Mouse (Mus musculus): ENCODE measurements at regions not wholly inside any gene's neighbourhood (a gene's known extent, or its start where the extent isn't known, plus 50 kb on each side); places are given as distances from the start of the nearest gene placed in this dataset.

- no peak for DNase-seq (ENCODE audit: low spot score in 2 of 2)
Observed at GRCm38 (mm10) chr12:71370091-71370490, 60.4 kb downstream of the Dact1 start.

GRCm38 (mm10) chr12:71371948-71372347 lies 62.3 kb downstream of the Dact1 start:
- DNase-seq (ENCODE audit: low spot score in 2 of 2) = peak in 1 of 2 experiments; percentile 29

DNA sequence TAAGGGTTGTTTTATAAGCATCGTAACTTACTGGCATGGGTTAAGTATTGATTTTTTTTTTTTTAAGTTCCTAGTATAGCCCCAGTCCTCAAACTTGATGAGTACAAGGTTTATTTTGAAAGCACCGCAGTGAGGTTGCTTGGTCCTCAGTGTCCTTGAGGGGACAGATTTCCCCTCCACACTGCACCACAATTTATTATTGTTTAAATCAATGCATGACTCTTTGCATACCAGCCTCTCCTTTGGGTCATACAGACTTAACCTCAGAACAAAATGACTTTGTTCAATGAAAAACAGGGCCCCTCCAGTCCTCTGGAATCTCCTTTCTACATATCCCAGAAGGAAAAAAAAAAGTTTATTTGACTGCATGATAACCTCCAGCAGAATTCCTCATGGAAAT lies 63.9 kb downstream of the Dact1 start:
- no peak for DNase-seq (ENCODE audit: low spot score in 2 of 2)

DNA sequence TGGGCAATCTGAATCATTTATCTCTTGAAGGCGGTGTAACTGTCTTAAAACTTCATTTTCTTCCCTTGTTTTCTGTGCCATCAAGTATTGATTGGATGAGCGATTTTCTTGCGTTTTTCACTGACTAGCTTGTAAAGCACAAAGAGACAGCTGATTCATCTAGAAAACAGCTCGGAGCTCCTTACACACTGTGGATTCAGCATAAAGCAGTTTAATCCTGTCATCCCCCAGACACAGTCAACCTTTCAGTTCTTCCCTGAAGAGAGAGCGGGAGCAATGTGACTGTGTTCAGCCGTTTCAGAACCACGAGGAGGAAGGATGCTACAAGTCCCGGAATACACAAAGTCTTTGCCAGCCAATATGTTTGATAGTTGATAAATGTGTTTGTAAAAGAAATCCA lies 66.8 kb downstream of the Dact1 start:
- peak in 1 of 2 experiments; percentile 16 for DNase-seq (ENCODE audit: low spot score in 2 of 2)

- no peak for DNase-seq (ENCODE audit: low spot score in 2 of 2)
Observed at GRCm38 (mm10) chr12:71376966-71377365, 67.3 kb downstream of the Dact1 start.

DNA sequence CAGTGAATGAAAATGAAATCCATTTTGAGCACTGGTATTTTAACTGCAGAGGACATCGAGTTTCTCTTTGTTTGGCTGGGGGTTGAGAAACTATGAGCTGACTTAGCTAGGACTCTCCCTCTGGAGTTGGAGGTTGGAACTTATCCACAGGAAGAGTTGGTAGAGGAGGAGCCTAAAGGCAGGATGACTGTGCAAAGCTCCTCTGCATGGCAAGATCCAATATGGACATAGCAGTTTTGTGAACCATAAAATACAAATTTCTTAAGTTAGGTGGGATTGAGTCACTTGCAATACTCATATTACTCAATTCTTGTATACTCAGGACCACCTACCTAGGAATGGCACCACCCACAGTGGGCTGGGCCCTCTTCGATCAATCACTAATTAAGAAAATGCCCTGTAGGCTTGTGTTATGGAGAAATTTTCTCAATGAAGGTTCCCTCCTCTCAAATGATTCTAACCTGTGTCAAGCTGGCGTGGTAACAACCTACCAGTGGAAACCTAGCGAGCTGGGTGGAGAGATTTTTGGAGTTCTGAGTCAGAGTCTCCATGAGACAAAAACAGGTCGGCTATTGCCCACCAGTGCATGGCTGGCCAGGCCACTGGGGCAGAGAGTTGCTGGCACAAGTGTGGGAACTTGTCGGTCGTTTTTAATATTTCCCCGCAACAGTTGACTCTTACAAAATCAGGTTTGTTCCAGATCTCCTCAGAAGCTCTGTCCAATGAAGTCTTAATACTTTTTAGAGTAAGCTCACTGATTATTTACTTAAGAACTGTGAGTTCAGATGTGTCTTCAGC lies 70.1 kb downstream of the Dact1 start:
- no peak for DNase-seq (ENCODE audit: low spot score in 2 of 2)

DNA sequence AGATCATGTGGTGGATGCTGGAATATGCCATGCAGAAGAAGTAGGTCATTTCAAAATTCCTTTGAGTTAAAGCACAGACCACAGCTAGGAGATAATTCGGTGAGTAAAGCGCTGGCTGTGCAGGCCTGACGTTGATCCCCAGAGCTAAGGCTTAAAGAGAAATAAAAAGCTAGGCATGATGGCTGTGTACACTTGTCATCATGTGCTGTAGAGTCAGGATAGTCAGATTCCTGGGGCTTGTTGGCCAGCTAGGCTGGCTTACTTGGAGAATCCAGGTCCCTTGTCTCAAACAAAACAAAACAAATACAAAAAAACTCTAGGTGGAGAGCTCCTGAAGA lies 70.7 kb downstream of the Dact1 start:
- no peak for DNase-seq (ENCODE audit: low spot score in 2 of 2)

DNA sequence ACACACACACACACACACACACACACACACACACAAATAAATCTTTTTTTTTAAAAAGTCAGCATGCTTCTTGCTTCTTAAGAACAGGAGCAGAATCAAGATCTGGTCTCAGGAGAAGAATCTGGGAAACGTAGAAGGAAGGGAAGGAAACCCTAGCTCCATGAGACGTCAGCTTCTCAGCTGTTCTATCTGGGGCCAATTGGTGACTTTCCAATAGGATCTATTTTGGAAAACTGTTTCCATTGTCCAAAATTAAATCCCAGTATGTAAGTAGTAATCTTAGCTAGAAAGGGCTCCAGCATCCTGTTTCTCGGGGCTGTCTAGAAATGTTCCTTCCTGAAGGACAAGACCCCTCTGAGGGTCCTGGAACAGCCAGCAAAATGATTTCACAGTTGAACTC lies 76.6 kb downstream of the Dact1 start:
- DNase-seq (ENCODE audit: low spot score in 2 of 2) = no peak

GRCm38 (mm10) chr12:71391481-71391880 lies 81.8 kb downstream of the Dact1 start:
- DNase-seq (ENCODE audit: low spot score in 2 of 2) = no peak

DNA sequence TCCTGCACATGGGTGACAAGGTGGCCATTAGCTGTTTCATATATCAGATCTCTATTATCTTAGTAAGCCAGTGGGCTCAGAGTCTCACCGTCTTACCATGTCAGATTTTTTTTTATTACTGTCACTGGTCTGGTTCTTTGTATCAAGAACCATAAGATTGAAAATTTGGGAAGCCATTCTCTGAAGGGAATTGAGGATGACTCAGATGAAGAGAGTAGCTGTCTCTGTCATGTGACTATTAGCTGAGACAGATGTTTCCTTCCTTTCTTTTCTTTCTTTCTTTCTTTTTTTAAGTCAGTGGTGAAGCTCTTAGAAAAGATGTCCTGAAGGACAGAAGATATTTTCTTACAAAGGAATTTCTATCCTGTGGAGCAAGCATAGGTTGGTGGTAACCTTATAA lies 84.1 kb downstream of the Dact1 start:
- DNase-seq (ENCODE audit: low spot score in 2 of 2) = no peak

DNA sequence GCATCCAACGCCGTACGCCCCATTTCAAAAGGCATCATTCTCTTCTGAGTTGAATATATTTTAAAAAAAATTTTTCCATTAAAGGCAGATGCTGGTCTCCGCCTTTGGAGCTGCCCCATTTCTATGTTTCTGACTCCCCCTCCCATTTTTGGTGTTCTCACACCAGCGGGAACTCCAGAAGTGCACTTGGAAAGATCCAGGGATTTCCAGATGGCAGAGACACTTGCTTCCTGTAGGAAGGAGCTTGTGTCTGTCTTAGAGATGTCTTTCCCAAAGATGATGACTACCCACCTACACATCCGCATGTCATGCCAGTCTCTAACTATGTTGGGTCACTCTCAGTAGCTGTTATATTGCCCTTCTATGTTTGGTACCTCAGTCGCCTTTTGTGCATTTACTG lies 87.8 kb downstream of the Dact1 start:
- DNase-seq (ENCODE audit: low spot score in 2 of 2) = no peak

GRCm38 (mm10) chr12:71398701-71399100 lies 89.0 kb downstream of the Dact1 start:
- DNase-seq (ENCODE audit: low spot score in 2 of 2) = peak; percentile 13 to 38

DNA sequence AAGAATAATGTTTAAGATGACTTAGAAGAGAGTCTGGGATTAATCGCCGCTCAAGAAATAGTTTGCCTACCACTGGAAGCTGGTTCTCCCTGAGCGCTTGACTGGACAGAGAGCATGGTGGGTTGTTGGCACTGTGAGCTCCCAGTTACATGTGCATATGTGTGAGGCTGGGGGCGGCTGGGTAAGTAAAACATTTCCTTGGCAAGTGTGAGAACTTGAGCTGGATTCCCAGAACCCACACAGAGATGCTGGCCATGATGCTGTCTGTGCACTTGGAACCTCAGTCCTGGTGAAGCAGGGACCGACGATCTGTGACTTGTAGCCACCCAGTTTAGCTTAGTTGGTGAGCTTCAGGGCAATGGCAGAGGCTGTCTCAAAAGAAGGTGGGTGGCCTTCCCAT lies 90.5 kb downstream of the Dact1 start:
- no peak for DNase-seq (ENCODE audit: low spot score in 2 of 2)

GRCm38 (mm10) chr12:71401621-71402416 lies 92.1 kb downstream of the Dact1 start:
- no peak for DNase-seq (ENCODE audit: low spot score in 2 of 2)

DNA sequence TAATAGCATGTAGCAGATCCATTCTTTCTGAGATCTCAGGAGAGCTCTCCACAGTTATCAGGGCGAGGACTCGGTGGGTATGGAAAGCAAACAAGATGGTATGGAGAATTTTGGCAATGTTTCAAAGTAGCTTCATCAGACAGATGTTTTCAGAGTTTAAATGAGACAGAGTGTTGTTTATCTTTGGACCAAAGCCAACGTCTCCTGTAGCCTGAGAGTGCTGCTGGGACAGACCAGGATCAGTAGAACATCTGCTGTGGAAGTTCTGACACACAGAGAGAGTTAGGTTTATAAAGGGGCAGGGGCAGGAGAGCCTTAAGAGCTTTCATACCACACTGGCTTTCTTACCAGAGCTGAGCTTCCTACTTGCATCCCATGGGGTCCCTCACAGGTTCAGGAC lies 97.6 kb downstream of the Dact1 start:
- no peak for DNase-seq (ENCODE audit: low spot score in 2 of 2)

DNA sequence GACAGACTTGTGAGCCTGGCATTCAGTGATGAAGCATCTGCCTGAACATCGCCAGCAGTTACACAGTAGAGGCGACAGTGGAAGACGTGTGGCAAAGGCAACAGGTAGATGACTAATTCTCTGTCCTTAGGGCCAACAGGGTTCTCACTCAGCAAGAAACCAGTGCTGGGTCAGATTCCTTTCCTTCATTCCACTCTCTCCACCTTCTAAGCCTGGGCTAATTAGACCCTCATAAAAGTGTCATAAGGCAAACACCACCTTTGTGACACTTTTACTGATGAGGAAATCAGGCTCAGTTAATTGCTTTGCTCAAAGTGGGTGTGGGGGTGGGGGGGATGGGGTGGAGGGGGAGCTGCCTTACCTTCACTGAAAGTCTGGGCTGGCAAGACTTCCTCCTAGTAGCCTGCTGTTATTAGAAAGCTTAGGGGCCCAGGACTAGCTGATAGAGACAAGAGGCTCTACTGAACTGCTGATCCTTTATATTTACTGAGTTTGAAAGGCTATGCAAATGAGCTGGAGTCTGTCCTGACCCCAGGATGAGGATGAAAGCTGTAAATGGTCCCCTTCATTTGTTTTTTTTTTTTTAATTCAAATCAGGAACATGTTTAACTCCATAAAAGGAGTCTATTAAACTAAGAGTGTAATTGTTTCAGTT lies 98.8 kb downstream of the Dact1 start:
- no peak for DNase-seq (ENCODE audit: low spot score in 2 of 2)

DNA sequence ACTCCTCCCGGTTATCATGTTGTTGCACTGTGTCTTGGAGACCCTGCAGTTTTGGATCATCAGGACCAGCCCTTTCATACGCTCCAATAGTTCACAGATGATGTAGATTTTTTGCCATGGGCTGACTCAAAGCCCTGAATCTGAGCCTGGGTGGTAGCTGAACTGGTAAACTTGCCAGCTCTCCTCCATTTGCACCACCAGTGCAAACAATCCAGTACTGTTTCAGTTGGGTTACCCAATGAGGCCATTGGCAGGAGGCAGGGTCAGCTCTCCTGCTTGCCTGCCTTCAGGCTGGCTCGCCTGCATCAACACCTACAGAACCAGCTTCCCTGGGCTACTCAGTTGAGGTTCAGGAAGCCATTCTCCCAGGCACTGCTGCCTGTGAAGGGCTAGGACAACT lies 102.6 kb downstream of the Dact1 start:
- DNase-seq (ENCODE audit: low spot score in 2 of 2) = no peak

DNA sequence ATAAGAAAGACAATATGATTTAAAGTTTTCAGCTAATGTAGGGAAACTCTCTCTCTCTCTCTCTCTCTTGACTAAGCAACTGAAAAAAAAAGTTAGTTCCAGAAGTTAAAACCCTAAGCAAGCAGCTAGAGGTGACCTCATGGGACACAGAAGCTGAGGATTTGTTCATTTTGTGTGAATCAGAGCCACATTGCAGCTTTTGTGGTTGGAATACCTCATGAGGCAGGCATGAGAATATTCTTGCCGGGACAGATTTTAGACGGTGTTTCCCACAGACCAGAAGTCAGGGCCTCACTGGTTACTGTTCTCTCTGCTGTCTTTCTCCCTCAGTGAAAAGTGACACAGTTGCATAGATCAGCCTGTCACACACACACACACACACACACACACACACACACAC lies 107.3 kb downstream of the Dact1 start:
- DNase-seq (ENCODE audit: low spot score in 2 of 2) = no peak

- no peak for DNase-seq (ENCODE audit: low spot score in 2 of 2)
Observed at GRCm38 (mm10) chr12:71418186-71418585, 108.5 kb downstream of the Dact1 start.

DNA sequence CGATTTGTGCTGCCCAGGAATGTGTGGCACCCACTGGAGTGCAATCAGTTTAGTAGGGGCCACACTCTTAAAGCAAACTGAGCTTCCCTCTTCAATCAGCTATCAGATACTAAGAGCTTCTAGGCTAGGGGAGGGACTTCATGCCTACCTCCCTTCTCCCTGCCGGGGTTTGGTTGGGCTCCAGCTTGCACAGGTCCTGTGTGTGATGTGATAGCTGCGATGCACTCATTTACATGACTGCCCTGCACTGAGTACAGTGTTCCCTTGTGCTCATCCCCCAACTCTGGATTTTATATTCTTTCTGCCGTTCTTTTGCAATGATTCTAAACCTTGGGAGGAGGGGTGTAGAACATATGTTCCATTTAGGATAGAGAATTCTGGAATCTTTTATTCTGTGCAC lies 109.5 kb downstream of the Dact1 start:
- no peak for DNase-seq (ENCODE audit: low spot score in 2 of 2)

DNA sequence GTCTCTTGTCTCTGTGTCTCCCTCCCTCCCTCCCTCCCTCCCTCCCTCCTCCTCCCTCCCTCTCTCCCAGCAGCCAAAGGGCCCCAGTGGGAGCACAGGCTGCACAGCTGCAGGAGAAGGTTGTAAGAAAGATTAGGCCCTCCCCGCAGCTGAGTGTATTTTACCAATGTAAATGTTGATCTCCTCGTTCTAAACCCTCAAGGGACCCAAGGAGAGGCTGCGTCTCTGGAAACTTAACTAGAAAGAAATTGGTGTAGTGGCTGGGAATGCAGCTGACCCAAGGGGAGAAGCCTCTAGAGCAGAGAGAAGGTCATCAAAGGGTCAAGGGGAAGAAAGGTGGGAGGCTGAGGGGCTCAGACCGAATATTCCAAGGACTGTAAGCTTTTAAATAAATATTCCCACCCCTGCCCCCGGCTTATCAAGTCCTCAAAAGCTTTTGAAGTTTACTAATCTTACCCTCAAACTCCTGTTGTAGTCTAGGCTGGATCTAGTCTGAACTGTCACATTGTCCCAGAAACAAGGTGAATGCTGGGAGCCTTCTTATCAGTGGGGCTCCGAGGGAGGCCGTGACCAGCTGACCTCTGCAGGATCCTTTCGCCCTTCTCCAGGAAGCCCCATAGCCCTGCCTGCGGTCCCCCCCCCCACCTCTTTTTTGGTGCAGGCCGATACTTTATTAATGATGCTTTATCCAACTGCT lies 116.5 kb downstream of the Dact1 start:
- no peak for DNase-seq (ENCODE audit: low spot score in 2 of 2)

DNA sequence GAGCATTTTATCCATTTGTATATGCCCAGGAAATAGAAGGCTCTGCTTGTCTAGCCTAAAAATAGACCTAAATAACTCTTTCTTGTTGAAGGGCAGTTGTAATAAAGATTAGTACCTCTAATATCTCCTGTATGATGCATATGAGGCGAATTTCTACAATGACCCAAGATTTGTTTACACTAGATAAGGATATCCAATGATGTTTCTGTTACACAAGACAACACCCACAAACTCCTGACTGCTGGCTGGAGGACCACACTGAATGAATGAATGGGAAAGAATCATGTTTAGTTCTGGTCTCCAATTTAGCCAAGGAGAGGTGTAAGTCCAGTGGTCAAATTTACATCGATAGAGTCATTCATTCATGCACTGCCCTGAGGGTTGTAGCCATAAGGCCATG lies 118.3 kb downstream of the Dact1 start:
- DNase-seq (ENCODE audit: low spot score in 2 of 2) = no peak

Data from layer of hippocampus, postnatal 14 days (tissue).